Mouse (Mus musculus): ENCODE measurements at regions not wholly inside any gene's neighbourhood (a gene's known extent, or its start where the extent isn't known, plus 50 kb on each side); places are given as distances from the start of the nearest gene placed in this dataset.
"Not testable (repeated sequence)": the region's sequence is repeated elsewhere in the genome, so short reads cannot be mapped to it uniquely, and the experiment has no call there.

DNA sequence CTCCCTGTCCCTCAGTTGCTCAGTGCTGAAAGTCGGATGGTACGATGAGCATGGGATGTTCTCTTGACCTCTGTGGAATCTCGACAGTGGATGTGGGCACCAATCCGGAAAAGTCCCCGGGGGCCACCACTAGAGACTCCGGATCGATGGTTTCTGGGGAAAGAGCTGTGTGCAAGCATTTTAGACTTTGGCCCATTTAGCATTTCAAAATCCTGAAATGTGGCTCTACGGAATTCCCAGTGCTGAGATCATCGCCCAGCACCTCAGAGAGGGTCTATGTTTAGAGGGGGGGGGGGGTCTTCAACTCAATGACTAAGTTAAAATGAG is 68.6 kb downstream of the Tomm20 start:
- no peak for DNase-seq (ENCODE audit: low read depth, low spot score)

DNA sequence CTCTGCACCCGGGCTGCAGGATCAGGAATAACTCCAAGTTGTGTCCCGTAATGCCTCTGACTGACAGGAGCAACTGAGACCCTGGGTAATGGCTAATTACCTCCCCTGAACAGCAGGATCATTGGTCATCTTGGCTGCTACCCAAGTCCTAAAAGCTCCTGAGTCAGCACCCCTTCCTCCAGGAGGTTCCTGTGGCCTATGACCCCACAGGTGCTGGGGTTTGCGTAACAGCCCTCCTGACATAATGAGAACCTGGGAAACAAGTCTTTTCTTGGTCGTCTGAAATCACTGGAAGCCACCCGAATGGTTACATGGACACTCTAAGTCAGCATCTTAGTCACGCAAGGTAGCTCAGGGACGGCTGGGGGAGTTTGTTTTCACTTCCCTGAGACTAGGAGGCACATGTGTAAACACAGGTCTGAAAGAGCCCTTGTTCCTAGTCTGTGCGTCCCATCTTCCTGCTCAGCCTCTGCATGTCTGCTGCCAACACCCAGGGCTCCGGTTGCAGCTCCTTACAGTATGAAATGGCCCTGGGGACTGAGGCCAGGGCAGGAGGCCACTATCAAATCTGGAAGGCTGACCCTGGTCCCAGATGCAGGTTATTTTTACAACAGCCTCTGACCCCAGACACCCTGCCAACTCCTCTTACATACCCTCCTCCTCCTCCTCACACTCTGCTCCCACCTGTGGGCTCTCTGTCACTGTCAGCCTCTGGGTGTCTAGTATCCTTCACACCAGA is 69.2 kb downstream of the Tomm20 start:
- DNase-seq (ENCODE audit: low read depth, low spot score): no peak

DNA sequence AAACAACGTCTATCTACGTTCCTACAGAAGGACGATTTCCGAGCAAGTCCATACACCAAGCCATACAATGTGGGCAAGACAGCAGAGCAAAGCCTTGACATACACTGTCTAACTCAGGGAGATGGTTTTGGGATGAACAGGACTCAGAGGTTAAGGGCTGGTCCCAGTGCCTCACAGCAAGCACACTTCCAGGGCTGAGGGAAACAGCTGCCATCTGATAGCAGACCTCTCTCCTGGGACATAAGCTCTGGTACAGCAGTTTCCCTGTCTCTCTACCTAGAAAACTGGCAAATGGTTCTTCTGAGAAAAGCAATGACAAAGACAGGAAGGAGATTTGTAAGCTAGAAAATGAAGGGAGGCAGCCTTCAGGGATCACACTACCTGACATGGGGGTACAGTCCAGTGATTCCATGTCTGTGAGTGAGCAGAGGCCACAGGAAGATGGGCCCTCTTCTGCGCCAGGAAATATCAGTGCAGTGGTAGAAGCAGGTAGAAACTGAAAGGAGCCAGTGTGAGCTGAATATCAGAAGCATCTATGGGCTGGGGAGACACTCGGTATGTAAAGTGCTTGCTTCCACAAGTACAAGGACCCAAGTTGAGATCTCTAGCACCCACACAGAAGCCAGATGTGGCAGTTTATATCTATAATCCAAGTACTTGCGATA is 70.0 kb downstream of the Tomm20 start:
- DNase-seq (ENCODE audit: low read depth, low spot score): no peak

DNA sequence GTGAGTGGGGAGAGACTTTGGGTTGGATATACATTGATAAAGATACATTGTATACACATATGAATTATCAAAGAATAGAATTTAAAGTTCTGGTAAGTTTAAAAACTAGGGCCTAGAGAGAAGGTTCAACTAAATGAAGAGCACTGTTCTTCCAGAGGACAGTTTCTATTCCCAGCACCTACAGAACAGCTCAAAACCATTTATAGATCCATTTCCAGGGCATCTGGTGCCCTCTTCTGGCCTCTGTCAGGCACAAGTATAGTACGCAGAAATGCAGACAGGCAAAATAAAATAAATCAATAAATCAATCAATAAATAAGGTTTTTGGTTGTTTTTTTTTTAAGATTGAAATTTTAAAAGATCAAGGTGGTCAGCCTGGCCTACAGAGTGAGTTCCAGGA is 70.8 kb downstream of the Tomm20 start:
- peak; percentile 37 for DNase-seq (ENCODE audit: low read depth, low spot score)

DNA sequence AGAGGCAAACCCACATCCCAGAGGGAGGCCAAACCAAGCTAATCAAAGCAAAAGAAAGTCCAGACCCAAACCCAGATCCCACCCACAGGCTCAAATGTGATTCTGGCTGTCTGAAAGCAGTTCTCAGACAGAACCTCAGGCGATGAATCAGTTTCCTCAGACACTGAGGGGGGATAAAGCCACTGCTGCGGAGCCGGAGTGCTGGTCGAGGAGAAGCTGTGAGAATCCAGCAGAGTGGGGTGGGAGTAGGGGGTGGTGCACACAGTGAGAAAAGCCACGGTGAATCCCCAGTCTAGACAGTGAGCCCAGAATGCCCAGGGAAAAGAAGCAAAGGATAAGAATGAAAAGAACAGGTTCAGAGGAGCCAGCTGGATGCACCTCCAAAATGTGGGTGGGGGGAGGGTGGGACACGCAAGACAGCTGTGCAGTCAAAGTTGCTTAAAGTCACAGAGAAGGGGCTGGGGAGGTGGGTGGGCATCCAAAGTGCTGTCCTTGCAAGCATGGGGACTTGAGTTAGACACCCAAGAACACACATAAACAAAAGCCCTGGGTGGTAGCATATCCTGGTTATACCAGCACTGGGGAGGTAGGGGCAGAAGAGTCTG is 71.4 kb downstream of the Tomm20 start:
- no peak for DNase-seq (ENCODE audit: low read depth, low spot score)

DNA sequence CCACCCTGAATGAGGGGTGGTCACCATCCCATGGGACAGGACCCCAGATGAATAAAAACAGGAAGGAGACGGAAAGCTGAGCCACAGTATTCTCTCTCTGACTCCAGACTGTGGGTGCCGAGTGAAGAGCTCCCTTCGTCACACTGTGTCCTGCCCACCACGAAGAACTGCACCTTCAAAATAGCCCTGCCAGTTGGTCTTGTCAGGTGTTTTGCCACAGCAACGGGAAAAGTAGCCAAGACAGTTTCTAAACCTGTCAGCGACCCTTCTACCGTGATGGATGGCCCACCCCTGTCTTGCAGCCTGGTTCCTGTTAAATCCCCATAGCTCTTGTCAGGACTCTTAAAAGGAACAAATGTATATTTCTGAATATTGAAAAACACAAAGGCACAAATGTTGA is 72.3 kb downstream of the Tomm20 start:
- no peak for DNase-seq (ENCODE audit: low read depth, low spot score)

DNA sequence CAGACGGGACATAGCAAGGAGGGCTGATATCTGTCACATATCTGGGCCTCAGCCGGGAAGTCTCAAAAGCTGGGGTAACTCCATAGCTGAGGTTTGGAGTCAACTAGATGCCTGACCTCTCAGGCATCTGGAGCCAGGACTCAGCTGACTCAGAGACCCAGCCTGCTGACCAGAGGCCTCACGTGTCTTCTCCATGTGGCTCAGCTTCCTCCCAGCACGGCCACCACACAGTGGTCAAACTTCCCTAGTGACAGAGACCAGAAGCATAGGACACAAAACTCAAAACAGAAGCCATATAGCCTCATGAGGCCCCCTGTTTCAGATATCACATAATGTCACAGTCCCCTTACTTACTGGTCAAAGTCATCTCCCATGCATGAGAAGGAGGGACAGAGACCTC is 73.1 kb downstream of the Tomm20 start:
- DNase-seq (ENCODE audit: low read depth, low spot score): no peak

DNA sequence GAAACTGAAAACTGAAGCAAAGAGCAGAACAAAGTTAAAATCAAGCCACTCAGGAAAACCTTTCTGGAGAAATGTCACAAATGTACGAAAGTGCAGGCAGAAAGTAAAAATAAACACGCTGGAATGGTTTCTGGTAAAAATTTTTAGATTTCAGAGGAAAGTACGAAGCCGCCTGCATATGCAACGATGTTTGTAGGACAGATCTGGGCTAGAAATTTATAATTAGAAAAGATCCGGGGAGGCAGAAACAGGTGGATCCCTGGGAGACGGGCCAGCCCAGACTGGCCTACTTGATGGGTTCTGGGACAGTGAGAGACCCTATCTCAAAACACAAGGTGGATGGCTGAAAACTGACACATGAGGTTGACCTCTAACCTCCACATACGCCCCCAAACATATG is 73.5 kb downstream of the Tomm20 start:
- DNase-seq (ENCODE audit: low read depth, low spot score): no peak

DNA sequence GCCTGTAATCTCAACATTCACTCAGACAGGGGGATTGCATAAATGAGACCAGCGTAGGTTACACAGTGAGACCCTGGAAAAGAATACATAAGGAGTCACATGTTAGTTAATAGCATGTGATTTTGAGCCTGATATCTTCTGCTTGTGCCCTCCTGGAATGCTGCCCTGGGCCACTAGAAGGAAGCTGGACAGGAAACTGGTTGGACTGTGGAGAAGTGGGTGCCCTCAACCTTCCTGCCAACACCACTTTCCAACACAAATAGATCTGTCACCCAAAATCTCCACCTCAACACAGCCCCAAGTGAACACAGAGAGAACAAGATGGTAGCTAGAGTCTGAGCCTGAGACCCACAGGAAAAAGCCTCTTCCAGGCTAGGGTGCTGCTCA is 76.2 kb downstream of the Tomm20 start:
- DNase-seq (ENCODE audit: low read depth, low spot score): no peak

DNA sequence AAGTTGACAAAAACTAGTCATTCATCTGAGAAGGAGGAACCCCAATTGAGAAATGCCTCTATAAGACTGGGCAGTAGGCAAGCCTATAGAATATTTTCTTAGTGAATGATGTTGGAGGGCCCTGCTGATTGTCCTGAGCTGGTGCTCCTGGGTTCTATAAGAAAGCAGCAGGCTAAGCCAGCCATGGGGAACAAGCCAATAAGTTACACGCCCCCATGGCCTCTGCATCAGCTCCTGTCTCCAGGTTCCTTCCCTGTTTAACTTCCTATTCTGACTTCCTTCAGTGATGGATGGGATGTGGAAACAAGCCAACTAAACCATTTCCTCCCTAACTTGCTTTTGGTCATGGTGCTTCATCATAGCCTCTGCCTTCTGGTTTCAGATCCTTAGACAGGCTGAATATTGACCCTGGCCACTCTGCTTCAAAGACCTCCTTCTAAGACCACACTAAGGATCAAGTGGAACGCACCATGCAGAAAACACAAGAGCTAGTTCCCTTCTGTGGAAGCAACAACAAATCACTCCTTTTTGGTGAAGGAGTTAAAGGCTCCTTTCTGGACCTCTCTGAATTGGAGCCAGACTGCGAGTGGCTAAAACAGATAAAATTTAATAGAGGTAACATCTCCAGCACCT is 76.7 kb downstream of the Tomm20 start:
- no peak for DNase-seq (ENCODE audit: low read depth, low spot score)

DNA sequence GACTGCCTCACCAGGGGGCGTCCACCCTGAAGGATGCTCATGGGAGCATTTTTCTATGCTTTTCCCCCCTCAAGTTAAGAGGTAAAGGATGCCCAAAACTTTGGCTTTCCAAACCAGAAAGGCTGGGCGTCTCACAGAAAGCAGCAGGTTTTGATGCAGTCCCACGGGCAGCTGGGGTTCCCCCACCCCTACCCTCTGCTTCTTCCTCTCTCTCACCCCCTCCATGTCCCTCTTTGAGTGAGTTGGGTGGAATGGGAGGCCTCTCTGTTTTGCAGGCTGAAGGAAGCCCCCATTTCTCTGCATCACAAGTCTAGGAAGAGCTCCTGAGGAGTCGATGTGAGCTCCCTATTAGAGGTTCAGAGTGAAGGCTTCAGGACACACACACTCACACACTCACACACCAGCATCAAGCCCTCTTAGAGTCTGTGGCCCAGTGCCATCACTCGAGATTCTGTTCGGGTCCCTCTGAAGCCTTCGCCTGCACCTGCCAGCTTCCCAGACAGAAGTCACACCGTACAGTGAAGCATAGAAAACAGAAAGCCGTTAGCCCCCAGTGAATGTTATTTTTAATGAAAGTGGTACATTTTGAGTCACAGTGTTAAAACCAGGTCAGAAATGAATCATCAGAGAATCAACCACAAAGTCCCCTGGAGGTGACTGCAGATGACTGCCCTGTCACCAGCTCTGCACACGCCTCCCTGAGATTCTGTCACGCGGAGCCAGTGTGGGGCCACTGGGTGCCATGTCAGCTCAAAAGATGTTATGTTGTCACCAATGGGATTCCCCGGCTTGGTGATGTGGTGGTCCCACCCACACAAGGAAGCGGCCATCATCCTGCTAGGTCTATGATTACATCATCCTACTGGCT is 78.3 kb downstream of the Tomm20 start:
- DNase-seq (ENCODE audit: low read depth, low spot score): no peak

DNA sequence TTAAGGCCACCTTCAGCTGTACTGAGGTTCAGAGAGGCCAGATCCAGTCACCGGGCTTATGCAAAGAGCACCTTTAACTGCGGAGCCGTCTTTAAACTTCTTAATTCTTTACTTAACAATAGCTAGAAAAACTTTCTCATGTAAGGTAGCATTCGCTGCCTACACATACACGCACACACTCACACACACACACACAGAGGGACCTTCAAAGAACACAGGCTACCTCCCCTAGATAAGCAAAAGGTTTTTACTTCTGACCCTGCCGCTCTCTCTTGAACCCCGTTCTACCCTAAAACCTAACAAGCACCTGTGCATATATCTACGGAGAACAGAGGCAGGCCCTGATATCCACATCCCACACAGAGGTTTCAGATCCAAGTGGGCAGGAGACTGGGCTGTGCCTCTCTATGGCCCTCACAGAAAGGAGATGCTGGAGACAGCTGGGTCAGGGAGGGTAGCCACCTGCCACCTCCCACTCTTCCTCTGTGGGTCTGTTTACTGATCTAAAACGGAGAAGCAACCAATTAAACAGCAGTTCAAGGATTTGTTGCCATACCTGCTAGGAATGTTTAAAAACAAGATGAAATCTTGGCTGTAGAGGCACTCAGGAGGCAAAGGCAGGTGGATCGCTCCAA is 81.2 kb downstream of the Tomm20 start:
- no peak for DNase-seq (ENCODE audit: low read depth, low spot score)

DNA sequence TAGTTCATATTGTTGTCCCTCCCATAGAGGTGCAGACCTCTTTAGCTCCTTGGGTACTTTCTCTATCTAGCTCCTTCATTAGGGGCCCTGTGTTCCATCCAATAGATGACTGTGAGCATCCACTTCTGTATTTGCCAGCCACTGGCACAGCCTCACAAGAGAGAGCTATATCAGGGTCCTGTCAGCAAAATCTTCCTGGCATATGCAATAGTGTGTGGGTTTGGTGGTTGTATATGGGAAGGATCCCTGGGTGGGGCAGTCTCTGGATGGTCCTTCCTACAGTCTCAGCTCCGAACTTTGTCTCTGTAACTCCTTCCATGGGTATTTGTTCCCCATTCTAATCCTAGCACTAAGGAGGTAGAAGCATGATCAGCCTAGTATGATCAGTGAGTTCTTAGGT is 82.0 kb downstream of the Tomm20 start:
- not testable (repeated sequence) for DNase-seq (ENCODE audit: low read depth, low spot score)

DNA sequence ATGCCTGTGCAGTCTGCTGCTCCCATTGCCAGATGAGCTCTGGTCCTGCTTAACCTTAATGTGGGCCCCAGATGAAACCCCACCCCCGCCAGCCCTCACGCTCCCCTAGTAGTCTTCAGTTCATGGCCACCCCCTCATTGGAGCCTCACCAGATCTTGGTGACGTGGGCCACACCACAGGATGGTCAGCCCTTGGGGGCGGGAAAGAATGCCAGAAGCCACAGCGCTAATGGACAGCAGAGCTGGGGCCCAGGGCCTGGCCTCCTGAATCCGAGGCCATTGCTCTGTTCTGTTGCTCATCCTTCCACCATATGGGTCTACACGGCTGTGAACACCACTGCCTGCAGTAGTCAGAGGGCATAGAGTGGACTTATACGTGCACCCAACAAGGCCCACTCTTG is 83.9 kb downstream of the Tomm20 start:
- DNase-seq (ENCODE audit: low read depth, low spot score): no peak

DNA sequence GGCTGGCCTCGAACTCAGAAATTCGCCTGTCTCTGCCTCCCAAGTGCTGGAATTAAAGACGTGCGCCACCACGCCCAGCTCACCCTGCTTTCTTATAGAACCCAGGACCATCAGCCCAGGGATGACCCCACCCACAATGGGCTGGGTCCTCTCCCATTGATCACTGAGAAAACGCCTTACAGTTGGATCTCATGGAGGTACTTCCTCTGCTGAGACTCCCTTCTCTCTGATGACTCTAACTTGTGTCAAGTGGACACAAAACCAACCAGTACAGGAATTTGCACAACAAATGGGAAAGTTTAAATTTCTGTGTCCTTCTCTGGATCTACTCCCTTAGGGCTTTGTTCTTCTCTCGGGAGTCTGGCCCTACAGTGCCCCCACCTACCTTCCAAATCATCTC is 85.0 kb downstream of the Tomm20 start:
- peak; percentile 94 for DNase-seq (ENCODE audit: low read depth, low spot score)

DNA sequence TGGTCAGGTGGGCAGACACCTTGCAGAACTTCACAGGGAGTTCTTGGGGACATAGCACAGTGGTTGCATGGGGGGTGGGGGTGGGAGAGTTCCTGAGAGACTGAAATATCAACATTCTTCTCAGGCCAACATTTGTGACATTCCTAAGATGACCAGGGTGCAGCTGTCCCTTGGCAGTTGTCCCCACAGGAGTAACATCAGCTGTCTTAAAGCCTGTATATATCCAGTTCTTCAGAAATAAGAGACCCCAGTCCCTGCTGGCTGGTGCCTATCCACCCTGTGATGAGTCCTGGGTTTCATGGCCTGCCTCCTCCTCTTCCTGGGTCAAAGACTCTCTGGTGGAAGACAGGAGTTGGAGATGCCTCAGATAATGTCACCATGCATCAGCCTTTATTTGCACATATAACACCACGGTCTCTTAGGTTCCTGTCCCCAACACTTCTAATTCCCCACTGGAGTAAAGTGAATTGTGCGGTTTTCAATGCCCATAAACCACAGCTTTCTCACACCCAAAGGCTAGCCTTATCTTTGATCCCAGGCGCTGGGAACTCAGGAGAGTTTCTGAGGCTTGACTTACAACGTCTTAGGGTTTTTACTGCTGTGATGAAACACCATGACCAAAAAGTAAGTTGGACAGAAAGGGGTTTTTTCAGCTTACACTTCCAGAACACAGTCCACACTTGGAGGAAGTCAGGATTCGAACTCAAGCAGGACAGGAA is 85.8 kb downstream of the Tomm20 start:
- DNase-seq (ENCODE audit: low read depth, low spot score): no peak

DNA sequence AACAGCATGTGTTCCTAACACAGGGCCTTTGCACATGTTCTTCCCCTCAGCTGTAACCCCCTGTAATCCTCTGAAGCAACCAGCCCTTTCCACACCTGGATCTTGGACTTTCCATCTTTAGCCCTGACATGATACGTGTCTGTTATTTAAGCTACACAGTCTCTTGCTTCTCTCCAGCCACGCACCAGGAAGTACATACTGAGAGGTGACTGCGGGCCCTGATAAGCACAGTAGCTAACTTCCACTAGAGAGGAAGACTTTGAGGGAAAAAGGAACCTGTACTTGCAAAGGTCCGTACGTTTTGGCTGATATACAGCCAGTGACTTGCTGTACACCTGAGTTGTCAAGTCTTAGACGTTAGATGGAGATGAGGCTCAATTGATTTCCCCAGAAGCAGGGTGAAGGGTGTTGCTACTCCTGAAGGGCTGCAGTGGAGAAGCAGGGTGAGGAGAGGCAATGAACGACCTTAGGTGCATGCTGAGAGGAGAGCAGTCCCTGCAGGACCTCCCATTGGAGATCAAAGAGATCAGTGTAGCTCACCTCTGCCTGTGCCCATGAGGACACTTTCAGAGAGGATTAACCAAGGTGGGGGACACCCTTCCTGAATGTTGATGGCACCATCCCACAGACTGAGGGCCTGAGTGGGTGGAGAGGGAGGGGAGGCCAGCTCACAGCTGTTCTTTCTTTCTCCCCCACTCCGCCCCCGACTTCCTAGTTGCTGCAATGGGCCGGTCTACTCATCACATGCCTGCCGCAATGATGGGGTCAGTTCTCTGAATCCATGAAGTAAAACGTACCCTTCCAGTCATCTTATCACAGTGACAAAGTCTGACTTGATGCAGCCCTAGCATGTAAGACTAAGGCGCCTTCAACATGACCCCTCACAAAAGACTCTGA is 88.1 kb downstream of the Tomm20 start:
- no peak for DNase-seq (ENCODE audit: low read depth, low spot score)

DNA sequence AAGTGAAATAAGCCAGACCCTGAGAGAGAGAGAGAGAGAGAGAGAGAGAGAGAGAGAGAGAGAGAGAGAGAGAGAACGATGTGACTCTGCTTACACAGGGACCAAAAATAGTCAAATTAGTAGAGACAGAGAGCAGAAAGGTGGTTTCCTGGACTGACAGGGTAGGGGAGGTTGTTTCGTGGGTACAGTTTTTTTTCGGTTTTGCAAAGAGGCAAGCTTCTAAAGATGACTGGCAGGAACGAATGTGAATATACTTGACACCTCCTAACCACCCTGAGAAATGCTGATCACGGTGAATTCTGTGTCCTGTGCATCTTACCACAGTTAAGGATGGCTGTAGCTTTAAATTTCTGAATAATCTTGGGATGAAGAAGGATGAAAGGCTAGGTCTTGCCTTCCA is 89.7 kb downstream of the Tomm20 start:
- DNase-seq (ENCODE audit: low read depth, low spot score): no peak

DNA sequence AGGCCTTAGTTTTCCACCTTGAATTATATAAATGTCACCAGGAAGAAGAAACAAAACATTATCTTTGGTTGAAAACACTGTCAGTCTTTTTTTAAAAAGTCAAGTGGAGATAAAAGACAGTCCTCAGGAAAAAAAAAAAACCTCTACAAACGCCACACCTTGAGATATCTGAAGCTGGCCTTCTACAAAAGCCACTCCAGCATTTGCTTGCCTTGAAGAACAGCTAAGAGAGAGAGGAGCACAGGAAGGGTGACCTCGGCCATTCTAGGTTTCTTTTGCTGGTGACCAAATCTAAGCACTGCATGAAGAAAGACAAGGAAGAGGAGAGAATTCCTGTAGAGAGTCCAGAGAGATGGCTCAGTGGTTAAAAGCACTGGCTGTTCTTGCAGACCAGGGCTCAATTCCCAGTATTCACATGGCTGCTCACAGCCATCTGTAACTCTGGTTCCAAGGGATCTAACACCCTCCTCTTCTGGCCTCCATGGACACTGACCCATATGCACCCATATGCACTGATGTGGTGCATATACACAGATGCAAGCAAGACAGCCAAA is 90.5 kb downstream of the Tomm20 start:
- no peak for DNase-seq (ENCODE audit: low read depth, low spot score)

Data from ES-CJ7 (cell line).